In the genomic region with DNA sequence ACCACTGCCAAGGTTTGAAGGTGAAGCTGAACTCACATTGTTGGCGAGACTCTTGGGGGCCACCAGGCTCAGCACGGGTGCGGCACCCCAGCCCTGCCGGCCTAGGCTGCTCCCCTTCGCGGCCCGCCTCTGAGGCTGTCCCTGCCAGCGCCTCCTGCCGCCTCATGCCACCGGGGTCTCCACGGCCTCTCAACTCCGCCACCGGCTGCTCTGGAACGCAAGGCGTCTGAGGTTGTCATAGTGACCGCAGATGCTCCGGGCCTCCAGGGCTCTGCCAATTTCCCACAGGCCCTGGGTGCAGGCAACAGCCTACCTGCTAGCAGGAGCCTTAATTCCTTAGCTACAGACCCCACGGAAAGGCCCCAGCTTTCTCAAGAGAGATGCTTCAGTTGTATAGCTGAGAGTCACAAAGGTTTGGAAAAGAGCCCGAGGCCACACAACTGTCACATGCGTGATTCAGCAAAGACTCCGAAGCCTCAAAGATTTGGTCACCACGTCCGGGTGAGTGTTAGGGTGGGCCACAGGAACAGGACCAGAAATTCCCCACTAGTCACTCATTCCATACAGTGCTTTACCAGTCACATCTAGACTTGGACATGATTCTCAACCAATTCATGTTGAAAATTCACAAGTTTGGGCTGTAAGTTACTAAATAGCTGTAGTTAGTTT, we compare ENCODE assay signal across 9 mouse cellular contexts. TPM values are rescaled to one million over a fixed set of nuclear protein-coding genes. Genes with fewer than 3 reads are reported as not detected.
DNase-seq lines count a peak whose midpoint lies in the region; ATAC-seq and TF ChIP-seq lines count a peak whose summit lies in the region.
"Had no signal": no experiment of that assay in that cellular context is flagged by ENCODE, and none has a peak within 500 bp of the region (broad histone marks: within the 10 kb centered on the region; RNA-seq: fewer than 3 reads in every experiment).

Gene 1700012B09Rik, minus strand, starts transcription at position 228 of the 669 bp plus-strand sequence.

- H3K36me3 ChIP-seq in heart, embryonic 10.5 days = no peaks in the 10 kb centered on the region
- H3K36me3 ChIP-seq in ES-E14 (ENCODE audit: control insufficient read depth, insufficient read depth, low read length, poor library complexity, severe bottlenecking) = no peaks in the 10 kb centered on the region
- H3K36me3 ChIP-seq in midbrain, embryonic 15.5 days (replicated peaks) = no peaks in the 10 kb centered on the region

- intact Hi-C loops in heart, postnatal 36 days (cut with DNase I) = no loop called here

- no peaks in the 10 kb centered on the region for H3K9me3 ChIP-seq in heart, embryonic 10.5 days
- H3K9me3 ChIP-seq in ES-E14 (ENCODE audit: control insufficient read depth, insufficient read depth, low read depth, low read length) = no peaks in the 10 kb centered on the region
- H3K9me3 ChIP-seq in midbrain, embryonic 15.5 days = no peaks in the 10 kb centered on the region

- peak within 1 kb of the TSS; percentile 49 for H3K9ac ChIP-seq in ES-E14 (ENCODE audit: insufficient read depth, low read depth, low read length, poor library complexity, severe bottlenecking)
- no peak within 1 kb of the TSS for H3K9ac ChIP-seq in midbrain, embryonic 15.5 days

- peak within 1 kb of the TSS; percentile 43 for H3K4me3 ChIP-seq in heart, embryonic 10.5 days
- H3K4me3 ChIP-seq in ES-E14 (ENCODE audit: insufficient read depth in 1 of 2, low read depth in 1 of 2, low read length in 2 of 2, poor library complexity in 1 of 2, severe bottlenecking in 1 of 2) = peak within 1 kb of the TSS in 1 of 2 experiments; percentile 51; a peak in 2 of 4 replicates
- H3K4me3 ChIP-seq in midbrain, embryonic 15.5 days = no peak within 1 kb of the TSS

- peaks cover 45% of the 10 kb centered on the region for H3K27me3 ChIP-seq in heart, embryonic 10.5 days (ENCODE audit: insufficient read depth, poor library complexity, severe bottlenecking)
- no peaks in the 10 kb centered on the region for H3K27me3 ChIP-seq in midbrain, embryonic 15.5 days (replicated peaks)

- no peak for DNase-seq in heart, embryonic 10.5 days (ENCODE audit: low spot score)
- no peak for DNase-seq in heart, postnatal 36 days
- no peak for DNase-seq in ES-E14 (ENCODE audit: low read depth, low spot score)
- DNase-seq in cerebellum, postnatal 36 days = no peak
- no peak for DNase-seq in ovary, adult 18-20 months (ENCODE audit: low spot score)

- H3K27ac ChIP-seq in heart, embryonic 10.5 days = peak within 1 kb of the TSS; percentile 13; the same call in 1 of the 2 replicates
- H3K27ac ChIP-seq in ES-E14 (ENCODE audit: insufficient read depth, low read depth, low read length, poor library complexity, severe bottlenecking) = no peak within 1 kb of the TSS
- no peak within 1 kb of the TSS for H3K27ac ChIP-seq in midbrain, embryonic 15.5 days
- H3K27ac ChIP-seq: macrophage had no signal

- H3K4me1 ChIP-seq in heart, embryonic 10.5 days = peaks cover 8% of the 10 kb centered on the region
- no peaks in the 10 kb centered on the region; a peak in 1 of 4 replicates for H3K4me1 ChIP-seq in ES-E14 (ENCODE audit: control insufficient read depth in 2 of 2, insufficient read depth in 2 of 2, low read length in 2 of 2, poor library complexity in 1 of 2)
- peaks cover 4% of the 10 kb centered on the region for H3K4me1 ChIP-seq in midbrain, embryonic 15.5 days

- in situ Hi-C loops in ES-E14 (cut with MboI; ENCODE audit: low sequenced_read_pairs in 2 of 2, unreplicated experiment in 2 of 2) = no loop called here

- peak; percentile 48 for ATAC-seq in granulocyte monocyte progenitor cell, adult 5-6 weeks (replicated peaks; ENCODE audit: poor library complexity, severe bottlenecking)
- ATAC-seq in midbrain, embryonic 15.5 days (replicated peaks) = peak; percentile 77
- ATAC-seq in monocyte, adult 5-6 weeks (replicated peaks; ENCODE audit: insufficient number of reproducible peaks, low FRiP score, low TSS enrichment, poor library complexity, severe bottlenecking) = no peak

- 20% methylated on average over 23 of the region's 23 CpGs for WGBS in heart, embryonic 10.5 days
- 16% methylated on average over 23 of the region's 23 CpGs for WGBS in midbrain, embryonic 15.5 days

- peak within 1 kb of the TSS; percentile 28 for H3K4me2 ChIP-seq in midbrain, embryonic 15.5 days

TF ChIP-seq in ES-E14, 5 proteins besides CTCF, POLR2A, EP300 and RAD21:
- TF ChIP-seq HCFC1 (IDR thresholded peaks at IDR 0.05; ENCODE audit: borderline replicate concordance, insufficient read depth, low read length) = no peak
- no peak for TF ChIP-seq ZC3H11A (IDR thresholded peaks at IDR 0.05; ENCODE audit: borderline replicate concordance, low read depth, low read length)
- no peak for TF ChIP-seq MAFK (IDR thresholded peaks at IDR 0.05; ENCODE audit: insufficient read depth, low read depth, low read length)
- TF ChIP-seq CHD2 (IDR thresholded peaks at IDR 0.05; ENCODE audit: low read depth, low read length) = no peak
- TF ChIP-seq ZNF384 (IDR thresholded peaks at IDR 0.05; ENCODE audit: low read depth, low read length) = no peak

RNA-seq across cellular contexts. Expression of gene 1700012B09Rik, which starts in this region (rescaled TPM):
- not detected in 2 replicates for polyA plus RNA-seq in heart, embryonic 10.5 days (2016; fragmentation: Nextera tagmentation; extraction: Ambion mirVana)
- not detected for total RNA-seq in heart, postnatal 36 days (2021)
- total RNA-seq in ES-E14 (2012; rRNA removed) = not detected in 2 replicates
- 6.3 and 9.3 TPM in 2 replicates for total RNA-seq in granulocyte monocyte progenitor cell, adult 5-6 weeks (2014; fragmentation: Nextera tagmentation)
- 6.2 and 16.1 TPM in 2 replicates for total RNA-seq in granulocyte monocyte progenitor cell, adult 5-6 weeks (2017)
- polyA plus RNA-seq in midbrain, embryonic 15.5 days (2015; fragmentation: Nextera tagmentation; extraction: Ambion mirVana) = 3.7 and 4.7 TPM in 2 replicates
- not detected in 3 replicates for total RNA-seq in monocyte, adult 5-6 weeks (2017)
- polyA plus RNA-seq: macrophage had no signal
